Mouse (Mus musculus) forebrain, embryonic 14.5 days (tissue): ENCODE measurements around the gene Snapc3. TPM values are rescaled to one million over a fixed set of nuclear protein-coding genes. Genes with fewer than 3 reads are reported as not detected.
"Not testable (repeated sequence)": the region's sequence is repeated elsewhere in the genome, so short reads cannot be mapped to it uniquely, and the experiment has no call there.

ENCODE experiments used
- ATAC-seq: fragments of 200-750 bp; cut with Nextera tagmentation; 2 replicates; pipeline ENCODE4 v1.8.0; 2017; ENCODE audit warnings: mild to moderate bottlenecking, moderate library complexity
- DNase-seq: peaks from one replicate; pipeline ENCODE4 v3.0.0-alpha.2; 2015; ENCODE audit warnings: low spot score
- H3K27ac ChIP-seq: fragments of 300-500 bp; sonication (generic); 2 replicates; pipeline ENCODE4 v1.5.1; 2014; ENCODE audit warnings: low read depth, mild to moderate bottlenecking, control low read depth, low read length, moderate library complexity
- H3K27me3 ChIP-seq: fragments of 300-500 bp; sonication (generic); replicated peaks from 2 replicates; pipeline ENCODE4 v1.6.1; 2014; ENCODE audit warnings: low read length, control low read depth, mixed read lengths; ENCODE audit not compliant: control insufficient read depth, insufficient read depth
- H3K36me3 ChIP-seq: fragments of 300-500 bp; sonication (generic); 2 replicates; pipeline ENCODE4 v1.6.1; 2014; ENCODE audit warnings: low read length, control low read depth; ENCODE audit not compliant: control insufficient read depth, insufficient read depth
- H3K4me1 ChIP-seq: fragments of 300-500 bp; sonication (generic); 2 replicates; pipeline ENCODE4 v1.6.1; 2014; ENCODE audit warnings: antibody characterized with exemption, low read length, control low read depth; ENCODE audit not compliant: control insufficient read depth, insufficient read depth
- H3K4me2 ChIP-seq: fragments of 300-500 bp; sonication (generic); 2 replicates; pipeline ENCODE4 v1.6.1; 2014; ENCODE audit warnings: mild to moderate bottlenecking, control low read depth, low read length
- H3K4me3 ChIP-seq: fragments of 300-500 bp; sonication (generic); 2 replicates; pipeline ENCODE4 v1.5.1; 2014; ENCODE audit warnings: low read depth, low read length, control low read depth
- H3K9ac ChIP-seq: fragments of 300-500 bp; sonication (generic); 2 replicates; pipeline ENCODE4 v1.6.1; 2014; ENCODE audit warnings: mild to moderate bottlenecking, low read length, control low read depth, moderate library complexity
- H3K9me3 ChIP-seq: fragments of 300-500 bp; sonication (generic); replicated peaks from 2 replicates; pipeline ENCODE4 v1.6.1; 2016; ENCODE audit warnings: low read length, control low read depth, mixed read lengths; ENCODE audit not compliant: control insufficient read depth
- WGBS: fragments of 180-500 bp; shearing (Covaris S2); extraction: QIAGEN DNeasy Blood & Tissue Kit; methylation state at CpG from one replicate; pipeline ENCODE4 v1.1.7; 2014; 5-methylcytosine and 5-hydroxymethylcytosine counted together
- polyA plus RNA-seq: library from polyadenylated mRNA; unstranded; fragments of >200 nt; fragmentation: Nextera tagmentation; extraction: Ambion mirVana; gene quantifications from 2 replicates; pipeline ENCODE4 v1.2.1, GENCODE M21; 2014

Snapc3 gene
- polyA plus RNA-seq, 1 experiment from 2014 or later: 90.0 TPM

DNA sequence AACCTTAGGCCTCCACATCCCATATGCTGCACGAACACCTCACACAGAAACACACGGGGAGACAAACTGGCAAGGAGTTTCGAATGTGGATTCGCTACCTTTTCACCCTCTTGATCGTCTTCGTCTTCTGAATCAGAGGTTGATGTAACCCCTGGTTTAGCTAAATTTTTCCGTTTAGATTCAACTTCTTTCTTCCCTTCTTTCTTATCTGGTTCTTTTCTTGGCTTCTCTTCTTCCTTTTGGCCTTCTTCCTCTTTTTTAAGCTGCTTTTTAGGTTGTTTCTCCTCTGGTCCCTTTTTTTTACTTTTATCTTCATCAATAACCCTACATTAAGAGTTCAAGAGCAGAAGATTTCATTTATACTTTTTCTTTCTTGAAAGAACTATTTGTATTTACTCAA, 47.3 kb downstream of the Snapc3 start:
- WGBS: 93% methylated on average over 7 of the region's 7 CpGs
- Histone ChIP-seq H3K4me3 (no peak overlapping the region), H3K4me2 (no peak overlapping the region), H3K4me1 (no peaks in the 10 kb centered on the region), H3K9me3 (no peaks in the 10 kb centered on the region), H3K9ac (no peak overlapping the region), H3K36me3 (peaks cover 79% of the 10 kb centered on the region), H3K27ac (no peak overlapping the region), H3K27me3 (no peaks in the 10 kb centered on the region)
- ATAC-seq: no peak
- DNase-seq: no peak

DNA sequence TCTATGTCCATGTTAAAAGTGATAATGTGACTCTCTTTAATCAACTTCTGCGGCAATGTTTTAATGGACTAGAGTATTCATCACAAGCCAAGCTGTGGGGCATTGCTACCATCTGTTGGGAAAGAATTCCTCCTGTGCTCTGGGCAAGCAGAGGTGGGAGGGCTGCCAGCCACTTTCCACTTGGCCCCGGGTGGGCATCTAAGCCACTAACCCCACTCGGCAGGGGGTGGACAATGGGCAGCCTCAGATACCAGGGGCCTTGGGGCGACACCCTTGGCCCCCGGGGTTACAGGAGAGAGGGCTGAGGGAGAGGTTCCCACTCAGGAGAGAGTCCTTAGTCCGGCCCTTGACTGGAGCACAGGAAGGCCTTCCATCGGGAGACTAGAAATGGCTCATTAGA, 50.1 kb downstream of the Snapc3 start:
- DNase-seq (no peak), ATAC-seq (no peak)
- 78% methylated on average over 7 of the region's 7 CpGs for WGBS

DNA sequence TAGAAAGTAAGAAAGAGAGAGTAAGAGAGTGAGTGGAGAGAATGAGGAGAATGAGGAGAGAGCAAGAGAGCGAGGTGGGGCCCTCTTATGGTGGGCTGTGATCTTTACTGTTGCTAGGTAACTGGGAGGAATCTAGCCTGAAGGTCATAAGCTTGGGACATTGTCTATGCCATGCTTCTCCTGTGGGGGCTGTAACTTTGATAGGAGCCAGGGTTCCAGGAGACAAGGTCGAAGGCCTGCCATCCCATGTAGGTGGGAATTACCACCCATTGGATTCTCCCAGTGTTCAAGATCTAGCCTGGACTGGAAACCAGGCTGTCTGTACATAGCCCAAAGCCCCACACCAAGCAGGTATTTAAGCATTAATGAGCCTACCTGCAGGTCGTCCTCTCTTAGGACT, 50.7 kb downstream of the Snapc3 start:
- H3K4me2 ChIP-seq: no peak overlapping the region
- no peak overlapping the region for H3K9ac ChIP-seq
- 57% methylated on average over 3 of the region's 3 CpGs for WGBS
- ATAC-seq: peak; percentile 35; the same call in 1 of the 2 replicates
- no peaks in the 10 kb centered on the region for H3K4me1 ChIP-seq
- no peaks in the 10 kb centered on the region for H3K27me3 ChIP-seq
- no peaks in the 10 kb centered on the region for H3K9me3 ChIP-seq
- DNase-seq: no peak
- H3K27ac ChIP-seq: no peak overlapping the region
- H3K36me3 ChIP-seq: peaks cover 87% of the 10 kb centered on the region
- no peak overlapping the region for H3K4me3 ChIP-seq

More for the DNA sequence above, 50.1 kb downstream of the Snapc3 start:
- Histone ChIP-seq H3K27ac (no peak overlapping the region), H3K4me1 (no peaks in the 10 kb centered on the region), H3K36me3 (peaks cover 87% of the 10 kb centered on the region), H3K4me2 (no peak overlapping the region), H3K9me3 (no peaks in the 10 kb centered on the region), H3K4me3 (no peak overlapping the region), H3K27me3 (no peaks in the 10 kb centered on the region), H3K9ac (no peak overlapping the region)

DNA sequence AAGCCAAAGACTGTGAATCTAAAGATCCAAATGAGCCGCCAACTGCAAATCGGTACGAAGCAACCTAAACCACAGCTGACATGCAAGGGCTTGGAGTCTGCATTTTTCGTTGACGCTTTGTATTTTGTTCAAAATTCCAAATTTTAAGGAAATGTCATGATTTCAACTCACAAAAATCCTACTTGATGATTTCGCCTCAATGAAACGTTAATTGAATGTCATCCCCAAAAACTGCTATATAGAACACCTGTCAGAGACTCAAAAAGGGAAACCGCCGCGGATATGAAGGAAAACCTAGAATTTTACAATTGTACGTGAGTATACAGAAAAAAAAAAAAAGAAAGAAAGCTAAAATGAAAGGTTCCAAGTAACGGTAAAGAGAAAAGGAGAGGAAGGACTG, 67.7 kb downstream of the Snapc3 start:
- ATAC-seq (no peak), DNase-seq (no peak)
- H3K27ac ChIP-seq: peak overlapping the region; percentile 99; the same call in 1 of the 2 replicates
- H3K4me2 ChIP-seq: peak overlapping the region; percentile 60
- peak overlapping the region; percentile 98 for H3K9ac ChIP-seq
- peaks cover 39% of the 10 kb centered on the region for H3K36me3 ChIP-seq
- no peaks in the 10 kb centered on the region for H3K27me3 ChIP-seq
- no peaks in the 10 kb centered on the region for H3K9me3 ChIP-seq
- peaks cover 11% of the 10 kb centered on the region for H3K4me1 ChIP-seq
- H3K4me3 ChIP-seq: peak overlapping the region; percentile 90
- WGBS: 16% methylated on average over 12 of the region's 12 CpGs

DNA sequence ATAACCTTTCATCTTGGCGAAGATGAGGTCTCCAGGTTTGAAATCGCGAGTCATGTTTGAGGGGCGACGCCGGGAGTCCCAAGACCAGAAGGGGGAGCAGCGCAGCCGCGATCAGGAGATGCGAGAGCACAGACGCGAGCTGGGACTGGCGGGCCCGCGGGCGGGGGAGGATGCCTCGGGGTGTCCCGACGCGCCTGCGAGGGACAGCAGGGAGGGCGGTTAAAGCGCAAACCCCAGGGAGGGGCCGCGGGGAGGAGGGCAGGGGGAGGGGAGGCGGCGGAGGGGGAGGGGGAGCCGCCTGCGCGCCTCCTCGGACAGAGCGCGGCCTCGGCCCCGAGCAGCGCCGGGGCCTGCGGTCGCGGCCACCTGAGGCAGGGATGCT, 68.2 kb downstream of the Snapc3 start:
- Histone ChIP-seq H3K9me3 (no peaks in the 10 kb centered on the region), H3K4me2 (peak overlapping the region; percentile 60), H3K9ac (peak overlapping the region; percentile 98), H3K4me1 (peaks cover 11% of the 10 kb centered on the region), H3K27ac (peak overlapping the region; percentile 99), H3K4me3 (peak overlapping the region; percentile 90), H3K27me3 (no peaks in the 10 kb centered on the region), H3K36me3 (peaks cover 35% of the 10 kb centered on the region)
- DNase-seq (peak; percentile 96), ATAC-seq (peak; percentile 85)
- WGBS: under 1% methylated on average over 23 of the region's 40 CpGs

DNA sequence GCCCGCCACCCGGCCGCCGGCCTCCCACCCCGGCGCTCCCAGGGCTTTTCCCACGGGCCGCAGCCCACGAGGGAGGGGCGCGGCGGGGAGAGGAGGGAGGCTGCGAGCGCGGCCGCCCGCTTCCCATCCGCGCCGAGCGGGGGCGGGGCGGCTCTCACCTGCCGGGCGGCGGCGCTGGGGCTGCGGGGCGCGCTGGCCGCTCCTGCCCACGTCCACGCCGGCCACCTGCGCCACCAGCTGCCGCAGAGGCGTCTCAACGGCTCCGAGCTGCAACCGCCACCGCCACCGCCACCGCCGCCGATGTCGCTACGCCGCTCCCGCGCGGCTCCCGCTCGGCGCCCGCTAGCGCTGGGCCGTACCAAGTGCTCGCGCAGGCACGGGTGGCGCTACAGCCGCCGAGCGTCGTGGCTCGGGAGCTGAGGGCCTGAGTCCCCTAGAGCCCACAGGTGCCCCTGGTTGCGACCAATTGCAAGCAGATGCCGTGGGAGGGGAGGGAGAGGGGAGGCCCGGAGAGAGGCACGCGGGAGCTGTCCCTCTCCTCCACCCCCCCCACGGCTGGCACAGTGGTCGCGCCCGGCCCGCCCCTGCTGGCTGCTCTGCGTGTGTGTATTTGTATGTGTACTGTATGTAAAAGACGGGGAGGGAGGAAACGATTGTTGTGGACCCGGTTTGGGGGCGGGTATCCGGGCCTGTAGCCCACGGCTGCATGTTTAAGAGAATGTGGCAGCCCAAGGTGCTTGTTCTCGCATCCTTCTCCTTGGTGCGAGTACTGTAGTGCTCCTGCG, 68.8 kb downstream of the Snapc3 start, which contains the start of gene Psip1:
Psip1 (minus strand) TSS at position 343 of the 785 bp plus-strand sequence.
- Histone ChIP-seq H3K4me3 (peak within 1 kb of the TSS; percentile 90), H3K27ac (peak within 1 kb of the TSS; percentile 99), H3K9ac (peak within 1 kb of the TSS; percentile 98), H3K4me1 (peaks cover 11% of the 10 kb centered on the region), H3K36me3 (peaks cover 29% of the 10 kb centered on the region), H3K9me3 (no peaks in the 10 kb centered on the region), H3K27me3 (no peaks in the 10 kb centered on the region), H3K4me2 (peak within 1 kb of the TSS; percentile 60)
- ATAC-seq (peak; percentile 93), DNase-seq (peak; percentile 92)
- WGBS: under 1% methylated on average over 52 of the region's 86 CpGs

DNA sequence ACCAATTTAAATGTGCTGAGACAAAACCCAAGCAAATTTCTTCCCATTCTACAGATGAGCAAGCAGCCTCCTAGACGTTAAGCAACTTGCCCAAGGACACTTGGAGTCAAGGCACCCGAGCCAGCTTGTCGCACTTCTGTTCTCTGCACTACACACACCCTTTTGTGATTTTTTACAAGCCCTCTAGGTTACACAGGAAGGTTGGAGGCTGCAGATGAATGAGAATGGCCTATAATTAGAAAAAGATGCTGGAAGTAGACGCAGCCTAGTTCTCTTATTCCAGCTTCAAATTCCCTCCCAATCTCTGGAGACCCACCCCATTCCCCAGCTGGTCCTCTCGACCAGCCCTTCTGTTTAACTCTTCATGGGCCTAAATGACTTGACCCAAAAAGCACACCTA, 71.6 kb downstream of the Snapc3 start:
- H3K4me1 ChIP-seq: peaks cover 7% of the 10 kb centered on the region
- H3K27ac ChIP-seq: no peak overlapping the region
- H3K27me3 ChIP-seq: no peaks in the 10 kb centered on the region
- H3K9me3 ChIP-seq: no peaks in the 10 kb centered on the region
- H3K4me2 ChIP-seq: no peak overlapping the region
- no peak overlapping the region for H3K4me3 ChIP-seq
- ATAC-seq (no peak), DNase-seq (no peak)
- H3K36me3 ChIP-seq: peaks cover 7% of the 10 kb centered on the region; the same call in 1 of the 2 replicates
- 23% methylated on average over 5 of the region's 5 CpGs for WGBS
- no peak overlapping the region for H3K9ac ChIP-seq

DNA sequence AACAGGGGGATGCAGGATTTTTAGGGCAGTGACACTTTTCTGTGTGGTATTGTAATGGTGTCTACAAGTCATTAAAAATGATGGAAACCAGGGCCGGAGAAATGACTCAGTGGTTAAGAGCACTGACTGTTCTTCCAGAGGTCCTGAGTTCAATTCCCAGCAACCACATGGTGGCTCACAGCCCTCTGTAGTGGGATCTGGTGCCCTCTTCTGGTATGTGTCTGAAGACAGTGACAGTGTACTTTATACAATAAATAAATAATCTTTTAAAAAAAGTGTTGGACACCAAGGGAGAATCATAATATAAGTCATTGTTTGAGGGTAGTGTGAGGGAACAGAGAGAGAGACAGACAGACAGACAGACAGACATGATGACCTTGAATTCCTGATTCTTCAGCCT, 75.6 kb downstream of the Snapc3 start:
- Histone ChIP-seq H3K9me3 (no peaks in the 10 kb centered on the region), H3K4me1 (no peaks in the 10 kb centered on the region), H3K27ac (no peak overlapping the region), H3K36me3 (no peaks in the 10 kb centered on the region), H3K4me3 (no peak overlapping the region), H3K4me2 (no peak overlapping the region), H3K9ac (no peak overlapping the region), H3K27me3 (no peaks in the 10 kb centered on the region)
- WGBS: 89% methylated on average over 1 of the region's 1 CpGs
- no peak for ATAC-seq
- no peak for DNase-seq

DNA sequence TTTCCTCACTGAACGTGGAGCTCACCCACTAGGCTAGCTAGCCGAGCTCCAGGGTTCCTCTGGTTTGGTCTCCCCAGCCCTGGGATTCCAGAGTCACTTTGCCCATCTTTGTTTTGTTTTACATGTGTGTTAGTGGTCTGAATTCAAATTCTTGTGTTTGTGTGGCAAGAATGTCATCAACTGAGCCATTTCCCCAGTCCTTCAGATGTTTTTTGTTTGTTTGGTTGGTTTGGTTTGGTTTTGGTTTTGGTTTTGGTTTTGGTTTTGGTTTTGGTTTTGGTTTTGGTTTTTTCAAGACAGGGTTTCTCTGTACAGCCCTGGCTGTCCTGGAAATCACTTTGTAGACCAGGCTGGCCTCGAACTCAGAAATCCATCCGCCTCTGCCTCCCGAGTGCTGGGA, 79.5 kb downstream of the Snapc3 start:
- not testable (repeated sequence) for H3K27ac ChIP-seq, H3K9me3 ChIP-seq, H3K27me3 ChIP-seq, H3K36me3 ChIP-seq, H3K4me1 ChIP-seq, H3K4me2 ChIP-seq, H3K9ac ChIP-seq, DNase-seq, H3K4me3 ChIP-seq, ATAC-seq
- 91% methylated on average over 5 of the region's 5 CpGs for WGBS
